Mouse (Mus musculus) brain, embryonic 14.5 days (tissue): Measurements from ENCODE around the gene Mrgprh.

Experiments
- CTCF ChIP-seq: fragments of 200-500 bp; IDR thresholded peaks from 2 replicates; pipeline ENCODE4 v1.5.1; 2012; ENCODE audit warnings: inconsistent platforms, mild to moderate bottlenecking, moderate library complexity, borderline replicate concordance; ENCODE audit not compliant: insufficient read depth, insufficient read length; ENCODE audit errors: extremely low read depth
- POLR2A ChIP-seq: fragments of 200-500 bp; IDR thresholded peaks from 2 replicates; pipeline ENCODE4 v1.6.1; 2012; ENCODE audit warnings: mild to moderate bottlenecking, inconsistent platforms, borderline replicate concordance; ENCODE audit not compliant: poor library complexity, insufficient read depth, insufficient read length, severe bottlenecking; ENCODE audit errors: extremely low read depth

DNA sequence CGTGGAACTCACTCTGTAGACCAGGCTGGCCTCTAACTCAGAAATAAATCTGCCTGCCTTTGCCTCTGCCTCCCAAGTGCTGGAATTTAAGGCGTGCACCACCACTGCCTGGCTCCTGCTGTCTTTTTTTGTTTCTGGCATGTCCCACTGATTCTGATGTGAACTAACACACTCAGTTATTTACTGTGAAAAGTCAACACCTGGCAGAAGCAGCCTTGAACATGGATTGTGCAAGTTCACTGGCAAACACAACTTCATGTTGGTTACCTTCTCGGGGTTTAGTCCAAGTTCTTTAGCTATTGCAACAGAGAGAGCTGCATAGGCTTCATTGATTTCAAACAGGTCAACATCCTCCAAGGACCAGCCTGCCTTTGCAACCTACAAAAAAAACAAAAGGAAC, 49.2 kb downstream of the Mrgprh start:
- no peak for TF ChIP-seq CTCF
- no peak for TF ChIP-seq POLR2A
